ENCODE assay signal across 15 mouse cellular contexts in the genomic region with DNA sequence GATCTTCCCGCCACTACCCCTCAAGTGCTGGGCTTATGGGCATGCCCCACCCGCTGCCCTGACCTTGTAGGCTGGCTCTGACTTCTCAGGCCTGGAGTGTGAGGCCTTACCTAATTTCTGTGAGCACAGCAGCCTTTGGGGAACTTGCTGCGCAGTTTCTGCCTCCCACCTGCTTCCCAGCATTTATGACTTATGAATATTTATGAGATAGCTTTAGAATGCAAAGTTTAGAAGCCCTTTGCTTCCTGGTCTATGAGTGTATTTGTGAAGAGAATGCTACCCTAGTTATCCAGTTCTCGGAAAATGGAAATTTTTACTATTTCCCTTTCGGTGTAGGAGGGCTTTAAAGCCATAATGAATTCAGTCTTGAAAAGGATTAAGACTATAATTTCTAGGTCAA. TPM values are rescaled to one million over a fixed set of nuclear protein-coding genes. Genes with fewer than 3 reads are reported as not detected.
DNase-seq lines count a peak whose midpoint lies in the region; ATAC-seq lines count a peak whose summit lies in the region.
"Had no signal": no experiment of that assay in that cellular context is flagged by ENCODE, and none has a peak within 500 bp of the region (broad histone marks: within the 10 kb centered on the region; RNA-seq: fewer than 3 reads in every experiment).

No protein-coding gene starts in this region.

- 73% methylated on average over 5 of the region's 5 CpGs for WGBS in hindbrain, embryonic 12.5 days
- WGBS in hindbrain, embryonic 10.5 days = 86% methylated on average over 5 of the region's 5 CpGs
- WGBS in midbrain, embryonic 11.5 days = 83% methylated on average over 5 of the region's 5 CpGs
- WGBS in midbrain, embryonic 10.5 days = 80% methylated on average over 5 of the region's 5 CpGs
- 65% methylated on average over 5 of the region's 5 CpGs for WGBS in hindbrain, embryonic 15.5 days
- 69% methylated on average over 5 of the region's 5 CpGs for WGBS in neural tube, embryonic 13.5 days

- DNase-seq in hindbrain, embryonic 10.5 days (ENCODE audit: low spot score) = no peak
- peak; percentile 87 for DNase-seq in midbrain, embryonic 11.5 days (ENCODE audit: low spot score, missing footprints)
- no peak for DNase-seq in midbrain, embryonic 10.5 days (ENCODE audit: low spot score)
- DNase-seq: heart, adult 2 months; kidney, postnatal 10 days; liver, embryonic 13.5 days had no signal

- peaks cover 9% of the 10 kb centered on the region for H3K27me3 ChIP-seq in hindbrain, embryonic 12.5 days
- peaks cover 37% of the 10 kb centered on the region for H3K27me3 ChIP-seq in hindbrain, embryonic 10.5 days (ENCODE audit: insufficient read depth, poor library complexity, severe bottlenecking)
- H3K27me3 ChIP-seq in midbrain, embryonic 11.5 days (ENCODE audit: control insufficient read depth, insufficient read depth, low read length) = peaks cover 13% of the 10 kb centered on the region; the same call in 1 of the 2 replicates
- peaks cover 52% of the 10 kb centered on the region for H3K27me3 ChIP-seq in midbrain, embryonic 10.5 days (ENCODE audit: low read depth, poor library complexity, severe bottlenecking)
- H3K27me3 ChIP-seq in hindbrain, embryonic 15.5 days = no peaks in the 10 kb centered on the region
- no peaks in the 10 kb centered on the region for H3K27me3 ChIP-seq in neural tube, embryonic 13.5 days

- H3K4me3 ChIP-seq in hindbrain, embryonic 12.5 days = no peak overlapping the region
- H3K4me3 ChIP-seq in hindbrain, embryonic 10.5 days = no peak overlapping the region
- no peak overlapping the region for H3K4me3 ChIP-seq in midbrain, embryonic 11.5 days (ENCODE audit: low read depth, low read length)
- no peak overlapping the region for H3K4me3 ChIP-seq in midbrain, embryonic 10.5 days
- H3K4me3 ChIP-seq in hindbrain, embryonic 15.5 days = peak overlapping the region; percentile 55
- H3K4me3 ChIP-seq in neural tube, embryonic 13.5 days = peak overlapping the region; percentile 55

- no peak for ATAC-seq in hindbrain, embryonic 12.5 days (ENCODE audit: low FRiP score)
- ATAC-seq in midbrain, embryonic 11.5 days (ENCODE audit: low FRiP score) = no peak
- ATAC-seq in hindbrain, embryonic 15.5 days (ENCODE audit: low FRiP score, low read depth) = no peak
- ATAC-seq in neural tube, embryonic 13.5 days (ENCODE audit: low read depth) = no peak
- no peak for ATAC-seq in granulocyte monocyte progenitor cell, adult 5-6 weeks (replicated peaks; ENCODE audit: poor library complexity, severe bottlenecking)
- ATAC-seq in monocyte, adult 5-6 weeks (replicated peaks; ENCODE audit: insufficient number of reproducible peaks, low FRiP score, low TSS enrichment, poor library complexity, severe bottlenecking) = no peak
- ATAC-seq: inflammation-experienced regulatory T-cells, adult 6 months; lung, postnatal 0 days had no signal

- no peaks in the 10 kb centered on the region for H3K36me3 ChIP-seq in hindbrain, embryonic 12.5 days
- H3K36me3 ChIP-seq in hindbrain, embryonic 10.5 days = no peaks in the 10 kb centered on the region
- no peaks in the 10 kb centered on the region for H3K36me3 ChIP-seq in midbrain, embryonic 11.5 days (ENCODE audit: control insufficient read depth, insufficient read depth, low read length)
- no peaks in the 10 kb centered on the region for H3K36me3 ChIP-seq in midbrain, embryonic 10.5 days
- H3K36me3 ChIP-seq in hindbrain, embryonic 15.5 days = no peaks in the 10 kb centered on the region
- no peaks in the 10 kb centered on the region for H3K36me3 ChIP-seq in neural tube, embryonic 13.5 days
- H3K36me3 ChIP-seq: embryonic facial prominence, embryonic 12.5 days; liver, embryonic 13.5 days had no signal

- H3K9me3 ChIP-seq in hindbrain, embryonic 12.5 days (replicated peaks) = no peaks in the 10 kb centered on the region
- no peaks in the 10 kb centered on the region for H3K9me3 ChIP-seq in hindbrain, embryonic 10.5 days
- no peaks in the 10 kb centered on the region for H3K9me3 ChIP-seq in midbrain, embryonic 11.5 days (ENCODE audit: control insufficient read depth, low read length)
- no peaks in the 10 kb centered on the region for H3K9me3 ChIP-seq in midbrain, embryonic 10.5 days (replicated peaks)
- H3K9me3 ChIP-seq in hindbrain, embryonic 15.5 days = no peaks in the 10 kb centered on the region
- H3K9me3 ChIP-seq in neural tube, embryonic 13.5 days = no peaks in the 10 kb centered on the region
- H3K9me3 ChIP-seq: embryonic facial prominence, embryonic 12.5 days; liver, embryonic 13.5 days; megakaryocyte, embryonic 14.5 days had no signal

- peaks cover 23% of the 10 kb centered on the region for H3K4me1 ChIP-seq in hindbrain, embryonic 12.5 days
- H3K4me1 ChIP-seq in hindbrain, embryonic 10.5 days (replicated peaks) = peaks cover 40% of the 10 kb centered on the region
- peaks cover 14% of the 10 kb centered on the region for H3K4me1 ChIP-seq in midbrain, embryonic 11.5 days (ENCODE audit: control insufficient read depth, insufficient read depth, low read length)
- H3K4me1 ChIP-seq in midbrain, embryonic 10.5 days = peaks cover 37% of the 10 kb centered on the region
- peaks cover 35% of the 10 kb centered on the region for H3K4me1 ChIP-seq in hindbrain, embryonic 15.5 days (replicated peaks)
- peaks cover 42% of the 10 kb centered on the region for H3K4me1 ChIP-seq in neural tube, embryonic 13.5 days (replicated peaks)

- no peak overlapping the region for H3K27ac ChIP-seq in hindbrain, embryonic 12.5 days
- H3K27ac ChIP-seq in hindbrain, embryonic 10.5 days = no peak overlapping the region
- H3K27ac ChIP-seq in midbrain, embryonic 11.5 days (ENCODE audit: low read depth, low read length) = no peak overlapping the region
- no peak overlapping the region for H3K27ac ChIP-seq in midbrain, embryonic 10.5 days (replicated peaks)
- H3K27ac ChIP-seq in hindbrain, embryonic 15.5 days (replicated peaks) = peak overlapping the region; percentile 96
- peak overlapping the region; percentile 94 for H3K27ac ChIP-seq in neural tube, embryonic 13.5 days (replicated peaks)
- H3K27ac ChIP-seq: embryonic facial prominence, embryonic 12.5 days; heart, adult 2 months; liver, embryonic 13.5 days had no signal

- no peak overlapping the region for H3K9ac ChIP-seq in hindbrain, embryonic 12.5 days
- H3K9ac ChIP-seq in midbrain, embryonic 11.5 days (ENCODE audit: low read length) = no peak overlapping the region
- 0 out of 2 replicates have a peak overlapping the region, but pooled peaks have one; percentile 72 for H3K9ac ChIP-seq in hindbrain, embryonic 15.5 days
- peak overlapping the region; percentile 85; the same call in 1 of the 2 replicates for H3K9ac ChIP-seq in neural tube, embryonic 13.5 days

- peak overlapping the region; percentile 67; the same call in 1 of the 2 replicates for H3K4me2 ChIP-seq in hindbrain, embryonic 12.5 days (replicated peaks)
- H3K4me2 ChIP-seq in midbrain, embryonic 11.5 days = no peak overlapping the region
- H3K4me2 ChIP-seq in hindbrain, embryonic 15.5 days = peak overlapping the region; percentile 67
- H3K4me2 ChIP-seq in neural tube, embryonic 13.5 days = peak overlapping the region; percentile 65

RNA-seq across cellular contexts. Expression of gene Mical3, which starts 2.1 kb away (rescaled TPM):
- polyA plus RNA-seq in hindbrain, embryonic 12.5 days (2016; fragmentation: Nextera tagmentation; extraction: Ambion mirVana) = 20.7 and 22.7 TPM in 2 replicates
- 10.3 and 11.8 TPM in 2 replicates for polyA plus RNA-seq in hindbrain, embryonic 10.5 days (2016; fragmentation: Nextera tagmentation; extraction: Ambion mirVana)
- 11.8 and 12.8 TPM in 2 replicates for polyA plus RNA-seq in midbrain, embryonic 11.5 days (2014; fragmentation: Nextera tagmentation; extraction: Ambion mirVana)
- 9.0 and 10.2 TPM in 2 replicates for polyA plus RNA-seq in midbrain, embryonic 10.5 days (2016; fragmentation: Nextera tagmentation; extraction: Ambion mirVana)
- polyA plus RNA-seq in hindbrain, embryonic 15.5 days (2015; fragmentation: Nextera tagmentation; extraction: Ambion mirVana) = 34.4 and 37.2 TPM in 2 replicates
- polyA plus RNA-seq in neural tube, embryonic 13.5 days (2015; fragmentation: Nextera tagmentation; extraction: Ambion mirVana) = 28.1 TPM in 2 replicates
- 10.7 and 11.2 TPM in 2 replicates for total RNA-seq in granulocyte monocyte progenitor cell, adult 5-6 weeks (2014; fragmentation: Nextera tagmentation)
- total RNA-seq in granulocyte monocyte progenitor cell, adult 5-6 weeks (2017) = 5.6 and 6.4 TPM in 2 replicates
- 1.3 to 2.9 TPM (median 2.6 TPM) in 3 replicates for total RNA-seq in monocyte, adult 5-6 weeks (2017)

RNA-seq across cellular contexts. Expression of gene Pex26, which starts 54.7 kb away (rescaled TPM):
- polyA plus RNA-seq in hindbrain, embryonic 12.5 days (2016; fragmentation: Nextera tagmentation; extraction: Ambion mirVana) = 13.9 TPM in 2 replicates
- 9.2 and 10.1 TPM in 2 replicates for polyA plus RNA-seq in hindbrain, embryonic 10.5 days (2016; fragmentation: Nextera tagmentation; extraction: Ambion mirVana)
- 5.7 and 5.8 TPM in 2 replicates for polyA plus RNA-seq in midbrain, embryonic 11.5 days (2014; fragmentation: Nextera tagmentation; extraction: Ambion mirVana)
- polyA plus RNA-seq in midbrain, embryonic 10.5 days (2016; fragmentation: Nextera tagmentation; extraction: Ambion mirVana) = 8.5 and 8.8 TPM in 2 replicates
- polyA plus RNA-seq in hindbrain, embryonic 15.5 days (2015; fragmentation: Nextera tagmentation; extraction: Ambion mirVana) = 15.1 and 16.0 TPM in 2 replicates
- 12.3 and 13.5 TPM in 2 replicates for polyA plus RNA-seq in neural tube, embryonic 13.5 days (2015; fragmentation: Nextera tagmentation; extraction: Ambion mirVana)
- 9.7 and 11.5 TPM in 2 replicates for total RNA-seq in granulocyte monocyte progenitor cell, adult 5-6 weeks (2014; fragmentation: Nextera tagmentation)
- 6.5 and 8.3 TPM in 2 replicates for total RNA-seq in granulocyte monocyte progenitor cell, adult 5-6 weeks (2017)
- total RNA-seq in monocyte, adult 5-6 weeks (2017) = 4.0 to 9.1 TPM (median 4.9 TPM) in 3 replicates

Comparison
In these comparisons a context has a peak if more than half of its experiments do, and no peak if none do; other contexts are left out.
1. H3K27ac ChIP-seq: peak in hindbrain, embryonic 15.5 days (single experiment) and neural tube, embryonic 13.5 days (single experiment); none in hindbrain, embryonic 12.5 days (single experiment), hindbrain, embryonic 10.5 days (single experiment), midbrain, embryonic 11.5 days (single experiment) and midbrain, embryonic 10.5 days (single experiment).
2. H3K4me3 ChIP-seq: peak in hindbrain, embryonic 15.5 days (single experiment) and neural tube, embryonic 13.5 days (single experiment); none in hindbrain, embryonic 12.5 days (single experiment), hindbrain, embryonic 10.5 days (single experiment), midbrain, embryonic 11.5 days (single experiment) and midbrain, embryonic 10.5 days (single experiment).
3. H3K9ac ChIP-seq: peak in hindbrain, embryonic 15.5 days (single experiment) and neural tube, embryonic 13.5 days (single experiment); none in hindbrain, embryonic 12.5 days (single experiment) and midbrain, embryonic 11.5 days (single experiment).